Mouse (Mus musculus) heart, postnatal 36 days (tissue): ENCODE data around the gene Kifc1. TPM values are rescaled to one million over a fixed set of nuclear protein-coding genes. Genes with fewer than 3 reads are reported as not detected.
"Not testable (repeated sequence)": the region's sequence is repeated elsewhere in the genome, so short reads cannot be mapped to it uniquely, and the experiment has no call there.

Source experiments
- DNase-seq, 2 experiments: peaks; one replicate each; pipeline ENCODE4 v3.0.0; 2021 to 2022
- intact Hi-C: fragments of 180-260 bp; cut with DNase I; formaldehyde crosslinking; loops from one replicate; pipeline ENCODE4 v1.15.1; 2025
- total RNA-seq, 2 experiments: library from RNA; stranded (reverse); gene quantifications; 2 replicates each; pipeline ENCODE4 v1.2.3; 2021

Gene Kifc1
- total RNA-seq, 2 experiments from 2014 or later = 0.87 to 1.5 TPM

- intact Hi-C loops = loop anchor here (2.0 kb wide), 1 partner anchor 17 kb away; no protein-coding TSS in a partner anchor
- DNase-seq = not testable (repeated sequence)
Measured at GRCm38 (mm10) chr17:33903911-33904651, 13.6 kb upstream of the Kifc1 start.

- intact Hi-C loops = loop anchor here (2.0 kb wide), 1 partner anchor 18 kb away; no protein-coding TSS in a partner anchor
- no peak for DNase-seq
Measured at GRCm38 (mm10) chr17:33902491-33902890, 12.0 kb upstream of the Kifc1 start.

- intact Hi-C loops = loop anchor here (2.0 kb wide), 1 partner anchor 19 kb away; no protein-coding TSS in a partner anchor
- DNase-seq = no peak
Measured at GRCm38 (mm10) chr17:33902079-33902478, 11.6 kb upstream of the Kifc1 start.

GRCm38 (mm10) chr17:33901653-33902052, 11.2 kb upstream of the Kifc1 start:
- intact Hi-C loops = loop anchor here (2.0 kb wide), 1 partner anchor 19 kb away; no protein-coding TSS in a partner anchor
- DNase-seq = no peak

- intact Hi-C loops = no loop called here
- no peak for DNase-seq
Measured at GRCm38 (mm10) chr17:33900989-33901314, 10.5 kb upstream of the Kifc1 start.

- no peak for DNase-seq
- intact Hi-C loops = no loop called here
Measured at GRCm38 (mm10) chr17:33900281-33900988, 10.0 kb upstream of the Kifc1 start.

- intact Hi-C loops = no loop called here
- DNase-seq = no peak
Measured at GRCm38 (mm10) chr17:33899642-33900041, 9.2 kb upstream of the Kifc1 start.

- intact Hi-C loops, DNase-seq: not testable (repeated sequence)
Measured at GRCm38 (mm10) chr17:33898193-33898592, 7.7 kb upstream of the Kifc1 start.

GRCm38 (mm10) chr17:33897114-33897794, 6.8 kb upstream of the Kifc1 start:
- peak in 1 of 2 experiments; percentile 45 for DNase-seq
- intact Hi-C loops = no loop called here

- not testable (repeated sequence) for DNase-seq
- intact Hi-C loops = loop anchor here (5.0 kb wide), 1 partner anchor 34 kb away; the partner anchor contains the start of gene Rgl2
Measured at GRCm38 (mm10) chr17:33893011-33893410, 2.5 kb upstream of the Kifc1 start.

GRCm38 (mm10) chr17:33892429-33892828, 2.0 kb upstream of the Kifc1 start:
- intact Hi-C loops = loop anchor here (5.0 kb wide), 1 partner anchor 35 kb away; the partner anchor contains the start of gene Rgl2
- DNase-seq = no peak

GRCm38 (mm10) chr17:33891892-33892291, 1.4 kb upstream of the Kifc1 start:
- not testable (repeated sequence) for DNase-seq
- intact Hi-C loops = loop anchor here (2.0 to 5.0 kb wide), 2 partner anchors 35 to 47 kb away; partner anchors contain the start of gene Rgl2

- no peak for DNase-seq
- intact Hi-C loops = loop anchor here (2.0 to 5.0 kb wide), 2 partner anchors 36 to 47 kb away; partner anchors contain the start of gene Rgl2
Measured at GRCm38 (mm10) chr17:33891357-33891756, 896 bp upstream of the Kifc1 start.

GRCm38 (mm10) chr17:33889941-33890532, 424 bp downstream of the Kifc1 start:
- not testable (repeated sequence) for DNase-seq
- intact Hi-C loops = loop anchor here (2.0 to 5.0 kb wide), 2 partner anchors 37 to 45 kb away; partner anchors contain the start of gene Rgl2

GRCm38 (mm10) chr17:33888230-33888629, 2.2 kb downstream of the Kifc1 start:
- DNase-seq, intact Hi-C loops: not testable (repeated sequence)

GRCm38 (mm10) chr17:33887802-33888201, 2.7 kb downstream of the Kifc1 start:
- intact Hi-C loops = not testable (repeated sequence)

GRCm38 (mm10) chr17:33884320-33884719, 6.1 kb downstream of the Kifc1 start:
- DNase-seq, intact Hi-C loops: not testable (repeated sequence)

More at GRCm38 (mm10) chr17:33887802-33888201, 2.7 kb downstream of the Kifc1 start:
- DNase-seq = not testable (repeated sequence)

GRCm38 (mm10) chr17:33875797-33876196, 14.7 kb downstream of the Kifc1 start:
- intact Hi-C loops, DNase-seq: not testable (repeated sequence)

- intact Hi-C loops = no loop called here
- DNase-seq = peak in 1 of 2 experiments; percentile 12
Measured at GRCm38 (mm10) chr17:33874411-33874810, 16.1 kb downstream of the Kifc1 start.

- DNase-seq, intact Hi-C loops: not testable (repeated sequence)
Measured at GRCm38 (mm10) chr17:33873537-33873936, 16.9 kb downstream of the Kifc1 start, which contains the start of gene Gm7029. TSS of gene Gm7029 (plus strand) at chr17:33873837.
